Mouse (Mus musculus) stomach, postnatal 0 days (tissue): ENCODE results near the gene Ddost.

Experiments used
- CTCF ChIP-seq: IDR thresholded peaks from 2 replicates; pipeline ENCODE4 v1.5.1; 2016; ENCODE audit warnings: antibody characterized with exemption, low read depth, mild to moderate bottlenecking, moderate library complexity
- EP300 ChIP-seq: optimal IDR thresholded peaks from 2 replicates; pipeline ENCODE3; 2016; ENCODE audit warnings: antibody characterized with exemption

DNA sequence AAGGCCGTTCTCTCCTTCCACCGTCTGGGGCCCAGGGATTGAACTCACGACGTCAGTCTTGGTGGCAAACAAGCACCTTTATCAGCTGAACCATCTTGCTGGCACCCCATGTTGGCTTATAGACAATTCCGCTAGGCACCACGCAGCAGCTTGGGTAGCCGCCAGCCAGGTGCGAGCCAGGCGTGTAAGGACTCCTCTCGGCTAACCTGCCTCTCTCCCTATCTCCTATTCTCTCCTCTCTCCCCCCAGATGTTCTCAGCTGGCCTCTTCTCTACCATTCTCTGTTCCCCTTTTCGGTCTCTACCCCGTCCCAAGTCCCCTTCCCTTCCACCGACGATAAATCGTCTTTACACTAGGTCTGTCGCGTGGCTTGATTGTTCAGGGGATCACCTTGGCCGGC is 788 bp upstream of the Ddost start:
- TF ChIP-seq CTCF (no peak), EP300 (no peak)
